Mouse (Mus musculus): ENCODE measurements around the gene Mta1. TPM values are rescaled to one million over a fixed set of nuclear protein-coding genes. Genes with fewer than 3 reads are reported as not detected.

Gene Mta1
- polyA plus RNA-seq, 1 experiment from 2014 or later = 4.9 TPM

DNA sequence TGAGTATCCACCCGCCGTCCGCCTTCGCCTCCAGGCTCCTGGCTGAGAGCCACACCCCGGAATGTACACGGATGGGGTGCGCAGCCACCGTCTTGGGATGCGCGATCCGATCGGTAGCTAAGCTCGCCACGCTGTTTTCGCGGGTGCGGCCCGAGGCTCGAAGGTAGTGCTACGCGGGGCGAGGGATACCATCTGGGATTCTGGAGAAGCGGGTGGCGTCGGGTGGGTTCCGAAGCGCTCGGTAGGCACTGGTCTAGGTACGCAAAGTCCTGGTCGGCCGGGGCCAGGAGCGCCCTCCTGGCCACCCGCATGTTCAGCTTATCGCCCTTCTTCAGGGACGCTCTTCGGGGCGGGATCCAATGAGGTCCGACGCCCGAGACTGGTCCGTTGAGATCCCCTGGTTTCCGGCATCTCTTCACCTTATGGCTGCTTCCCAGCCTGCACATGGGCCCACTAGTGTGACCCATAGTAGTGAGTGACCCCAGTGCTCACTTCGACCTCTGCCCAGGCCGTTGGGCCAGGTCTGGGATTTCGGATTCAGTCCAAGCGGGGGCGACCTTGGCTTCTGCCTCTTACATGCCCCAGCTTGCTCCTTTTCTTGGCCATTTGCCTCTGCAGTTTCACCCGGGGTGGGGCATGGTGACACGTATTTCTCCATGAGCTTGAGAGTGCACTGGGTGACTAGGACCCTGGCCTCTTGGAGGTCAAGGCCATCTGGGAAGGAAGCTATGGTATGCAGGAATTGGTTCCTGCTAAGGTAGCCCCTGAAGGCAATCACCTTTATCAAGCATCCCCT, 42.7 kb downstream of the Mta1 start:
- Histone ChIP-seq H3K27ac (replicated peaks) (peak overlapping the region; percentile 82), H3K9ac (ENCODE audit: low read length) (peak overlapping the region; percentile 61), H3K4me3 (ENCODE audit: low read depth, low read length) (peak overlapping the region; percentile 55), H3K27me3 (ENCODE audit: control insufficient read depth, insufficient read depth, low read length) (no peaks in the 10 kb centered on the region), H3K4me1 (replicated peaks; ENCODE audit: control insufficient read depth, insufficient read depth) (peaks cover 3% of the 10 kb centered on the region; the same call in 1 of the 2 replicates), H3K4me2 (replicated peaks; ENCODE audit: low read depth) (peak overlapping the region; percentile 78), H3K9me3 (ENCODE audit: control insufficient read depth, low read length) (no peaks in the 10 kb centered on the region), H3K36me3 (ENCODE audit: control insufficient read depth, insufficient read depth, low read length) (peaks cover 11% of the 10 kb centered on the region)
- TF ChIP-seq EP300 (optimal IDR thresholded peaks at IDR 0.05) (no peak), CTCF (IDR thresholded peaks at IDR 0.05; ENCODE audit: low read depth) (no peak)
- no peak for ATAC-seq (ENCODE audit: low FRiP score, low TSS enrichment)
- WGBS = 3% methylated on average over 47 of the region's 49 CpGs
- DNase-seq (ENCODE audit: low spot score) = no peak

DNA sequence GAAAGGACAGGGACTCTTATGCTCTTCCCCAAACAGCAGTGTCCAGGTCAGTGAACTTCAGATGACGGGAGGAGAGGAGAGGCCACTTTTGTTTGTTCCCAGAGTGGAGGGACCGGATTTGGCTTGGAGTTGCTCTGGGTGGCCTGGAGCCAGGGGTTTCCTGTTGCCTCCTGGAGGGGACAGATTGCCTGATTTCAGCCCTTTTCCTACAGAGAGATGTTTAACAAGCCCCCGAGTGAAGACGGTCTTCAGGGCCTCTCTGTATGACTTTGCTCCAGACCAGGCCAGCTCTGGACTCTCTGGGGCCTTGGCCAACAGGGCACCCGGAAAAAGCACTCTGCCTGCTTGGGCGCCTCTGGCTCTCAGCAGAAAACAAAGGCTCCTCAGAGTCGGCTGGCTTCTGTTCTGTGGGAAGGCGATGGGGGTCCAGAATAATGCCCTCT, 43.5 kb downstream of the Mta1 start:
- no peak for DNase-seq (ENCODE audit: low spot score)
- peak overlapping the region; percentile 61 for H3K9ac ChIP-seq (ENCODE audit: low read length)

DNA sequence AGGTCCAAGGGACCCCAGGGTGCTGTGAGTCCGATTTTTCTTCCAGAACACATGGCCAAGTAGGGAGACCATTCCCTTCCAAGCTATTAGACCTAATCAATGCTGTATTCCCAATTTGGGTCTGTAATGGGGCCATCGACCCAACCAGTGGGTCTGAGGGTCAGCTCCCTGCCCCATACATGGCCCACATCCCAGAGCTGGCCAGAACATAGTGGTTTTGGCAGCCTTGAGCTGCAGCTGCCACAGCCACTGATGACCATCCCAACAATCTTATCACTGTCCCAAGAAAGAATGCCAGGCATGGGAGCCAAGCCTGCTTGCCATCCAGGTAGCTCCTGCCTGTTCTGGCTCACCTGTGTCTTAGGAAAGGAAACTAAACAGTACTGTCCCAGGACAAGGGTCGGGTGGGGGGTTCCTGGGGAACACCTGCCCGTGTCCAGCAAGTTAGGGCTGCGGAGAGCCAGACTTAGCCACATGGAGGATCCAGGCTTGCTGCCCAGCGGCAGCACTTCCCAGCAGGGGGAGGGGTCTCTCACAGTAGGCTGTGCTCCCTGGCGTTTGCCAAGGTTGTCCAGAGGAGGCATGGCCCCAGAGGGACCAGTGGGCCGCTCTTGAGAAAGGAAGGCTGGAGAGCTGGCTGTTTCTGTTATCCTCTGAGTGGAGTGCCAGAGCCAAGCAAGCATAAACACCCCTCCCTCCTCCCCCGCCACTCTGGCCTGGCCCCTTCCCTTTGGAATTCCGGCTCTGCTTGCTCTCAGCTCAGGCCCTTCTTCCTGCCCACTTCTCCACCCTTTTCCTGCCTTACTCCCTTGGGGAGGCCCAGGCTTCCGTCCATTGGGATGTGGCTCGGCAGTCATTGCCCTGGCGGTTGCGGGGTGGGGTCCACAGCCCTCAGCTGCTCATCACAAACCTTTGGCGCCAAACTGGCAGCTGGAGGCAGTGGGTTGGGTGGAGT, 44.2 kb downstream of the Mta1 start:
- peak; percentile 70 for DNase-seq (ENCODE audit: low spot score)
- H3K27ac ChIP-seq (replicated peaks) = peak overlapping the region; percentile 82
- TF ChIP-seq EP300 (optimal IDR thresholded peaks at IDR 0.05) (no peak), CTCF (IDR thresholded peaks at IDR 0.05; ENCODE audit: low read depth) (peak; percentile 27; the same call in 1 of the 2 replicates)
- no peaks in the 10 kb centered on the region for H3K27me3 ChIP-seq (ENCODE audit: control insufficient read depth, insufficient read depth, low read length)
- peak; percentile 33; the same call in 1 of the 2 replicates for ATAC-seq (ENCODE audit: low FRiP score, low TSS enrichment)
- H3K9ac ChIP-seq (ENCODE audit: low read length) = peak overlapping the region; percentile 48
- H3K9me3 ChIP-seq (ENCODE audit: control insufficient read depth, low read length) = no peaks in the 10 kb centered on the region
- H3K4me1 ChIP-seq (replicated peaks; ENCODE audit: control insufficient read depth, insufficient read depth) = peaks cover 7% of the 10 kb centered on the region
- 13% methylated on average over 15 of the region's 15 CpGs for WGBS
- no peaks in the 10 kb centered on the region for H3K36me3 ChIP-seq (ENCODE audit: control insufficient read depth, insufficient read depth, low read length)
- peak overlapping the region; percentile 78 for H3K4me2 ChIP-seq (replicated peaks; ENCODE audit: low read depth)
- H3K4me3 ChIP-seq (ENCODE audit: low read depth, low read length) = peak overlapping the region; percentile 55

More for the DNA sequence above, 43.5 kb downstream of the Mta1 start:
- H3K9me3 ChIP-seq (ENCODE audit: control insufficient read depth, low read length) = no peaks in the 10 kb centered on the region
- H3K4me3 ChIP-seq (ENCODE audit: low read depth, low read length) = peak overlapping the region; percentile 55
- TF ChIP-seq EP300 (optimal IDR thresholded peaks at IDR 0.05) (no peak), CTCF (IDR thresholded peaks at IDR 0.05; ENCODE audit: low read depth) (no peak)
- H3K27me3 ChIP-seq (ENCODE audit: control insufficient read depth, insufficient read depth, low read length) = no peaks in the 10 kb centered on the region
- WGBS = 44% methylated on average over 8 of the region's 8 CpGs
- H3K4me2 ChIP-seq (replicated peaks; ENCODE audit: low read depth) = peak overlapping the region; percentile 78
- ATAC-seq (ENCODE audit: low FRiP score, low TSS enrichment) = no peak
- H3K4me1 ChIP-seq (replicated peaks; ENCODE audit: control insufficient read depth, insufficient read depth) = peaks cover 7% of the 10 kb centered on the region
- peak overlapping the region; percentile 82 for H3K27ac ChIP-seq (replicated peaks)
- 0 out of 2 replicates have a peak, but pooled peaks cover 4% of the 10 kb centered on the region for H3K36me3 ChIP-seq (ENCODE audit: control insufficient read depth, insufficient read depth, low read length)

DNA sequence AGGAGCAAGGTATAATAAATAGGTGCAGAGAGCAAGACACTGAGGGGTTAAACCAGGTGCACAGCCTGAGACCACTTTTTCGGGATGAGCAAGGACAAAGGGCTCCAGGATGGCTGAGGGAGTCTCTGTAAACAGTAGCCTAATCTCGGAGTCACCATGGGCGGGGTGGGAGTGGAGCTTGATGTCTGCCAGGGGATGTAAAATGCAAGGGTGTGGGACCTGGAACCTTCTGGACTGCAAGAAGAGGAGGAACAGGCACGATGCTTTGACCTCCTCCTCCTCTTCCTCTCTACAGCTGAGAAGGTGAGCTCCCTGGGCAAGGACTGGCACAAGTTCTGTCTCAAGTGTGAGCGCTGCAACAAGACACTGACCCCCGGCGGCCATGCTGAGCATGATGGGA, 45.1 kb downstream of the Mta1 start:
- no peak for ATAC-seq (ENCODE audit: low FRiP score, low TSS enrichment)
- peak overlapping the region; percentile 78 for H3K4me2 ChIP-seq (replicated peaks; ENCODE audit: low read depth)
- TF ChIP-seq EP300 (optimal IDR thresholded peaks at IDR 0.05) (no peak), CTCF (IDR thresholded peaks at IDR 0.05; ENCODE audit: low read depth) (no peak)
- peak overlapping the region; percentile 61; the same call in 1 of the 2 replicates for H3K27ac ChIP-seq (replicated peaks)
- H3K36me3 ChIP-seq (ENCODE audit: control insufficient read depth, insufficient read depth, low read length) = no peaks in the 10 kb centered on the region
- peak overlapping the region; percentile 21 for H3K4me3 ChIP-seq (ENCODE audit: low read depth, low read length)
- 0 out of 2 replicates have a peak overlapping the region, but pooled peaks have one; percentile 23 for H3K9ac ChIP-seq (ENCODE audit: low read length)
- 52% methylated on average over 7 of the region's 7 CpGs for WGBS
- no peak for DNase-seq (ENCODE audit: low spot score)
- no peaks in the 10 kb centered on the region for H3K9me3 ChIP-seq (ENCODE audit: control insufficient read depth, low read length)
- H3K27me3 ChIP-seq (ENCODE audit: control insufficient read depth, insufficient read depth, low read length) = no peaks in the 10 kb centered on the region
- peaks cover 9% of the 10 kb centered on the region for H3K4me1 ChIP-seq (replicated peaks; ENCODE audit: control insufficient read depth, insufficient read depth)

DNA sequence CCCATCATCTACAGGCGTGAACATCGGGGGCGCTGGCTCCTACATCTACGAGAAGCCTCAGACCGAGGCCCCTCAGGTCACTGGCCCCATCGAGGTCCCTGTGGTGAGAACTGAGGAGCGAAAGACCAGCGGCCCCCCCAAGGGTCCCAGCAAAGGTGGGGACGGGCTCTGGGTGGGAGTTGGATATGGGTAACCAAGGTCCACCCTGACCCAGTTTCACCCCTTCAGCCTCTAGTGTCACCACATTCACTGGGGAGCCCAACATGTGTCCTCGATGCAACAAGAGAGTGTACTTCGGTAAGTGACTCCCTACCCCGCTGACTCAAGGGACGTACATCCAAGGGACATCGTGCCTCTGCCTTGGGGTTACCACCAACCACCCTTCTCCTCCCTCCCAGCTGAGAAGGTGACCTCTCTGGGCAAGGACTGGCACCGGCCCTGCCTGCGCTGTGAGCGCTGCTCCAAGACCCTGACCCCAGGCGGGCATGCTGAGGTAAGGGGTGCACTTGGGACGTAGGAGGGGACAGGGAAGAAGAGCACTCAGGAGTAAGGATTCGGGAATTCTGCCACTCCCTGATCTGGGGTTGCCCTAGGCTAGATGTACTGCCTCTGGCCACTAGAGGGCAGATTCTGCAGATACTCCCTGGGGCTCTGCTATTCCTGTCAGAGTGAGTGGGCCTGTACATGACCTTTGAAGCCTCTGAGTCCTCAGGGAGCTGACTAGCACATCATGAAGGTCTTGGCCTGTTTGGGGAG, 46.1 kb downstream of the Mta1 start:
- peaks cover 13% of the 10 kb centered on the region for H3K4me1 ChIP-seq (replicated peaks; ENCODE audit: control insufficient read depth, insufficient read depth)
- H3K4me2 ChIP-seq (replicated peaks; ENCODE audit: low read depth) = no peak overlapping the region
- peak; percentile 56 for DNase-seq (ENCODE audit: low spot score)
- H3K27ac ChIP-seq (replicated peaks) = no peak overlapping the region
- ATAC-seq (ENCODE audit: low FRiP score, low TSS enrichment) = no peak
- WGBS = 80% methylated on average over 20 of the region's 20 CpGs
- H3K9ac ChIP-seq (ENCODE audit: low read length) = no peak overlapping the region
- H3K9me3 ChIP-seq (ENCODE audit: control insufficient read depth, low read length) = no peaks in the 10 kb centered on the region
- H3K36me3 ChIP-seq (ENCODE audit: control insufficient read depth, insufficient read depth, low read length) = no peaks in the 10 kb centered on the region
- H3K27me3 ChIP-seq (ENCODE audit: control insufficient read depth, insufficient read depth, low read length) = no peaks in the 10 kb centered on the region
- TF ChIP-seq CTCF (IDR thresholded peaks at IDR 0.05; ENCODE audit: low read depth) (peak; percentile 78), EP300 (optimal IDR thresholded peaks at IDR 0.05) (no peak)
- no peak overlapping the region for H3K4me3 ChIP-seq (ENCODE audit: low read depth, low read length)

Data from stomach, postnatal 0 days (tissue).